Mouse (Mus musculus) cerebellum, postnatal 36 days (tissue): ENCODE measurements at regions not wholly inside any gene's neighbourhood (a gene's known extent, or its start where the extent isn't known, plus 50 kb on each side); places are given as distances from the start of the nearest gene placed in this dataset.
A peak's percentile ranks its signal among the peaks of the same experiment; 100 is the strongest.

Experiments used
- DNase-seq, 2 experiments: peaks; one replicate each; pipeline ENCODE4 v3.0.0; 2021 to 2022; ENCODE audit warnings: mixed read lengths in 2 of 2

DNA sequence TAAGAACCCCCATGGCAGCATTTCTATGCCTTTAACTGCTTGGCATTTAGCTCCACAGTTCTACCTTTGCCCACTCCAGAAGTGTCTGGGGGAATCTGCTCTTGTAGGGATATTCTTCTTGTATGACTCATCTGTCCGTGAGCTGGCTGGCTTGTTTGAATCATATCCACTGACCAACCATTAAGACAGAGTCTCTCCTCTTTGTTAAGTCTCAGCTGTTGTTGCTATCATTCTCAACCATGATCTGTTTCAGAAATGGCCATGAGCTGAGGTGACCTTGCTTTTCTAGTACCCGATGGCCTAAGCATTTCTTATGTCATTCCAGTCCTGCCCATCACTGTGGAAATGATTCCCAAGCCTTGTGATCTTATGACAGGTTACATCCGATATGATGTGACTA lies 161.8 kb downstream of the 4930564D02Rik start:
- no peak for DNase-seq

DNA sequence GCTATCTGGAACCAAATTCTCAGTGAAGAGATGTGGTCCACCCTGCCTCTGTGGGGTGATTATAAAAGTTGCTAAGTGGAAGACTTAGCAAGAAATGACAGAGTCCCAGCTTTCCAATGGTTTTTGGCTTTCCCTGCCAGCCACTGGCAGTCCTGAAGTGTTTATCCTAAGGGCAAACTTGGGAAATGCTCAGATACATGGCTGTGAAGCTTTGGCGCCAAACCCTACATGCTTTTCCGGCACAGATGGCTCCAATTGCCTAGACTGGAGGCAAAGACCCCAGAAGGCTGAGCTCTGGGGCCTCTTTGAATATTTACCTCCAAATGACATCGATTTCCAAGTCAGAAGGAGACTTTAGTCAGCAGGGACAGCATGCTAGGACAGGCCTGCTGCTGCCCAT lies 174.4 kb downstream of the 4930564D02Rik start:
- DNase-seq, result no peak

DNA sequence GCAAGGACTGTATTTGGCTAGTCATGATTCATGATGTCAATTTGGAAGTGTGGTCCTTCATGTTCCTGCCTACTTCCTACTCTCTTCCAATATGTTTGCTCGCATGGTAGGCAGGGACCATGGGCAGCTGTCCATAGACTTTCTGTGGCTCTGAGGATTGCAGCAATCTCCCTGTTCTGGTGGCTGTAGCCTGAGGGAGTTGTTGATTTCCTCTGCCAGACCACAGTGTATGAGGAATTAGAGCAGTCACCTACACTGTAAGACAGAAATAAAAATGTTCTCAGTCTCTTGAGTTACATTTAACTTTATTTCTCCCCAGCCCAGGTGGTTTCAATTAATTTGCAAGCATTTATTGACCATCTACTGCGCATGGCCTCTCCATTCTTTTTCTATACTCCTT lies 190.5 kb downstream of the 4930564D02Rik start:
- DNase-seq, result no peak

DNA sequence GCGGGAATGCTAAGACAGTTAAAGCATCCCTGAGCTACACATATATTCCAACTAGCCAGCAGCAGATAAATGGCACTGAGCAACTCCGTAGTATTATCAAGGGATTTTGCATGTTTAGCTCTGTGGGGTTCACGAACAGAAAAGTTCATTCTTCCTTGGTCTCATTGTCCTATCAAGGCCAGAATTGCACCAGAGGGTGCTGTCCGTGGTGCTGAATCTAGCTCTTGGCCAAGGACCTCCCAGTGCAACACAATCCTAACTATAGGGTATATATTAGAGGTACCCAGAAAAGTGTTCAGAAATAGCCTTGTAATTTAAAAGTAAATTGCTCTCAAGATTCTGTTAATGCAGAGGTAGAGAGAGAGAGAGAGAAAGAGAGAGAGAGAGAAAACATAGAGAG lies 176.9 kb upstream of the Kcnd3 start:
- DNase-seq, result no peak

DNA sequence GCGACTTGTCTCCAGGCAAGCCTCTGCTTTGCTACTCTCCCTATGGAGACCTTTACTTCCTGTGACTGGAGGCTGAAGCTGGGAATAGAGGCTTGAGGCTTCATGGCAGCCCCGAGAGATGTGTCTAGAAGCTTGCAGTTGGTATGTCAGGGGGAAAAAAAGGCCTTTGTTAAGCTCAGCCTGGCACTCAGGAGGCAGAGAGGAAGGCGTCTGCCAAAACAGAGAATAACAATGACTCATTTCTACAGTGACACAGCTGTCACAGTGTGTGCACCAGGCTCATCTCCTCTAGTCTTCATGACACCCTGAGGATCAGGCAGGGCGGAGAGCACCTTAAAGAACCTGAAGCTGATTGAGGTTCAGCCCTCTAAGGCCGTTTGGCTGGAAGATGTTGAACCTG lies 171.2 kb upstream of the Kcnd3 start:
- no peak for DNase-seq

DNA sequence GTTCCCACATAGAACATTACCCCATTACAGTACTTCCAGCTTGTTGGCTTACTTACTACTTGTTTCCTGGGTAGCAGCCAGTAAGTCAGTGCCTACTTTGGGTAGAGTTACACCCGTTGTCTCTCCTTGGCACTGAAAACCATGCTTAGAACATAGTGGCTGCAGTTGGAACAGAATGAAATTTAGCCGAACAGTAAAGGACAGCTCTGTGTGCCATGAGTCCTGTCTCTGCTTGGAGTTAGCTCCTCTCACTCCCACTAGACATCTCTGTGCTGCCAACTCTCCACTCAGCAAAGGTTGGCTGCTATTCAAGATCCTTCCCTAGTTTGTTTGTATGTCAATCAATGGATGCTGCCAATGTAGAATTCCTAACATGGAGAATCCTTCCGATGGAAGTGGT lies 170.4 kb upstream of the Kcnd3 start:
- DNase-seq, result no peak

DNA sequence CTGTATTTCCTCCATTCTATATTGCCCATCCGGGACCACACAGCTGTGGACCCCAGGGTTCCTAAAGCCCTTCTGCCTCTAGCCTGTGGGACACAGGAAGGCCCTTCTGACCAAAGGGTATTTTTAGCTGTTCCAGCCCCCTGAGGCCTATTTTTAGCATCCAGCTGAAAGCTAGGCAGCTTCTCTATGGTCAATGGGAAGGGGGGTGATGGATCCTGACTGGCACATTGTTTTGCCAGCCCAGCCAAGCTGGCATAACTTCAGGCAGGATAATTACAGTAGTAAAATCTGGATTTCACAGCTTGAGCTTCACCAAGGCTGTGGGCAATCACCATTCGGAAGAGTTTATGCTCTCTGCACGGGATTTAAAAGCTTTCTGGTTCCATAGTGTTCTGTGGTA lies 153.9 kb upstream of the Kcnd3 start:
- DNase-seq, result no peak

DNA sequence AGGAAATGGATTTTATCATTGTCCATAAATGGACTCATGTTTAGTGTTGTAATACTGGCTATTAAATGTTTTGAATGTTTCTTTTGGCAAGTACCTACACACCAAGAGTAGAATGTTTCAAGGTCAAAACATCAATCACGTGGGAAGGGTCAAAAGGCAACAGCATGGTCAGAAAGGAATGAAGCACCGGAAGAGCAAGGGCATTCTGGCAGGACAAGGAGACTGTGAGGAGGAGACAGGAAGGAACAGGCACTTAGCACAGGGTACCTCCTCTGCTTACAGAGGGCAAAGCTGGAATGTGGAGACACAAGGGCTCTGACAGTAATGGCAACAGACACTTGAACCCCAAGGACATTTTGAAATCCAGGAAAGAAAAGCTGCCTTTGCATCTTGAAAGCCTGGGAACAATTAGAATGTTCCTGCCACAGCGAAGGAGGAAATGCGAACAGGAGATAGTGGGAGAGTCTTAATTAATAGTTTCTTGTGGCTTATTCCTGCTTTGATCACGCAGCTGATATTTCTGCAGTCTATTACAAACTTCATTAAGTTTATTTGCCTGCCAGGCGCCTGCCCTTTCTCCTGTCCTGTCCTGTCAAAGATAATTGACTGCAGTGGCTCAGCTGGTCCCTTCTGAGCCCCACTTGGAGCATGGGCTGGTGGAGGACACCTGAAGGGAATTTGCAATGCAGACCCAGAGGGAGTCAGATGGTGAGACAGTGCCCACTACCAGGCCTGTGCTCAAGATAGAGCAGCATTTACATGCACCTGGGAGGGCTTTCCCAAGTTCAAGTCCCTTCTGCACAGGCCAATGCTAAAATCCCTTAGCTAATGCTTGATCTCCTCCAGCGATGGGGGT lies 151.2 kb upstream of the Kcnd3 start:
- no peak for DNase-seq

DNA sequence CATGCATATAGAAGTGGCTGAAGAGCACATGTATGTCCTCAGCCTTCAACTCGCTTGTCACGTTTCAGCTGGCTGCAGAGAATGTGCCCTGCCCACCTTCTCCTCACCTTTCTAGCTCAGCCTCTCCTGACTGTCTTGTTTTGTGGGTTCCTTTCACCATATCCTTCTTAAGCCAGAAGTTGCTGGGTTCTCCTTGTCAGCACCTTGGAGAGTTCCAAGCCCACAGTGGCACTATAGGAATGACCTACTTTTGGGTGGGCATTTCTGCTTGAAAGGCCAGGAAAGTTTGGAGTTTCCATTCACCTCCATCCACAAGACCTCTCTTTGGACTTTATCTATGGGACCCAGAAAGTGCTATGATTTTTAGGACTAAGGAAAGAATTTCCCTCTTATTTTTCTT lies 144.5 kb upstream of the Kcnd3 start:
- DNase-seq, result no peak

DNA sequence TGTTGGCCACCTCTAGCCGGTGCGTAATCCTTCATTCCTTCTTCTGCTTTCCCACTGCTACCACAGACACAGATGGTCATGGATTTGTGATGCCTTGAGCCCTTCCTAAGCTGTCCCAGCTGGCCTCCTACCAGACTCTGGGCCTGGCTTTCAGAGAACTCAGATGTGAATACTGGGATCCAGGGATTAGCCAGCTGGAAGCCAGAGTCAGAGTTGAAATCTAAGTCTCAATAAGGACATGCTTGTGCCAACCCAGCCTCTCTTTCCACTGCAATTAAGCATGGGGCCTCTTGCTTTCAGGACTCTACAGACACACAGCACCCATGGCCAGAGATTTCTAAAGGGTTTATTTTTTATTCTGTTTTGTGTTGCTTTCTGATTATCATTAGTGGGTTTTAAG lies 143.1 kb upstream of the Kcnd3 start:
- no peak for DNase-seq

DNA sequence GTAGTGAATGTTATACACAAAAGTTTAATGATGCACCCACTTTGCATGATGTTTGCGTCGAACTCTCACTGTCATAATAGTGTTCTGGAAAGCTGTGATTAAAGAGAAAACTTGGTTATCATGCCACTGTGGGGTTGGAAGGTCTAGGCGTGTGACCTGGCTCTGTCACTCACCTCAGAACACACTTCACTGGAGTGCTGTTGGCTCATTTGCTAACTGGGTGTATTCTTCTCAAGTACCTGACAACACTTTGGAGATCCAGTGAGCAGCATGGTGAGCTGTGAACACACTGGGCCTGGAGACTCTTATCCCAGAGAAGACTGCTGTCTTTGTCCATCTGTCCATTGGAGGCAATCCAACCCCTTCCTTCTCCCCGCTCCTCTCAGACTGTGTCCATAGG lies 98.9 kb upstream of the Kcnd3 start:
- no peak for DNase-seq

DNA sequence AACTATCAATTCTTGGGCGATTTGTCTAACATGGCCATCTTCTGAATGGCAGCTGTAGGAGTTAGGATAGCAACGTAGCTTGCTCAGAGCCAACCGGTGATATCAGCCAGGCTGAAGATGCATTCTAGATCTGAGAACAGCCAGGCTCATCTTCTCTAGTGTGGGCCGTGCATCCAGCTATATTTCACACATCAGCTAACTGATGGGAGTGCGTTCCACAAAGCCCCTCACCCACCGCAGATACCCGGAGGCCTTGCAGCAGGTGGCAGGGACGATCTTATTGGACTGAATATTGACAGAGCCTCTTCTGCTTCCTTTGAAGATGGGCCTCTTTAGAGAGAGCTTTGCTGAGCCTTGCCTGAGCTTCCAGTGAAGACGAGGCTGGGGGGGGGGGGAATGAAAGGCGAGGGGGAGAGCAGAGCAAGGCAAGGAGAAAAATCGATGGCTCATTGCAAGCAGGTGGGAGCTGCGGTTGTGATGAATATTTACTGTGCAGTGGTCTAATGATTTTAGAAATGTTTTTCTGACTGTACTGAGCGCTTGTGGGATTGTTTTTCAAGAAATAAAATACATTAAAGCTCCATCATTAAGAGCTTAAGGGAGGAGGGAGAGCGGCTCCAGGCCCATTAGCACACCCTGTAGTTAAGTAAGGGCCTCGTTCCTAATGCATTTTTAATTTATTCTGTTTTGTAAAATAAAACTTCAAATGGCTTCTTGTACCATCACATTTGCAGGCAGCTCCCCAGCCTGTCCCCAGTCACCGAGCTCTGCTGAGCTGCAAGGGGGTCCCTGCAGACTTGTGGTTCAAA lies 97.8 kb upstream of the Kcnd3 start:
- DNase-seq, result no peak

DNA sequence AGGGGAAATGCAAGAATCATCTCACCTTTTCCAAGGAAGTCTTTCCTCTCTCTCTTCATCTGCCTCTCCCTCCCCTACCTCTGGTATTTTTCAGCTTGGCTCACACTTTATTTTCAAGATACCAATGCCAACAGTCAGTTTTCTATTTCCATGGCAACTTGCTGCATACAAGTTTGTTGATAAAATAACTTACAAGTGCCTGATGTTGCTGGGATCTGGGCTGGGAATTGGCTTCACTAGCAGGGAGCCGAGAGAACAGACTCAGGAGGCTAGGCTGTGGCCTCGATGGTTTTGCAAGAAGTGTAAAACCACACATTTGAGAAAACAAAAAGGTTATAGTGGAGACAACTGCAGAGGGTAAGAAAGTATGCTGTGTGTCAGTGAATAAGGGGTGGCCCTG lies 94.6 kb upstream of the Kcnd3 start:
- DNase-seq, result no peak

DNA sequence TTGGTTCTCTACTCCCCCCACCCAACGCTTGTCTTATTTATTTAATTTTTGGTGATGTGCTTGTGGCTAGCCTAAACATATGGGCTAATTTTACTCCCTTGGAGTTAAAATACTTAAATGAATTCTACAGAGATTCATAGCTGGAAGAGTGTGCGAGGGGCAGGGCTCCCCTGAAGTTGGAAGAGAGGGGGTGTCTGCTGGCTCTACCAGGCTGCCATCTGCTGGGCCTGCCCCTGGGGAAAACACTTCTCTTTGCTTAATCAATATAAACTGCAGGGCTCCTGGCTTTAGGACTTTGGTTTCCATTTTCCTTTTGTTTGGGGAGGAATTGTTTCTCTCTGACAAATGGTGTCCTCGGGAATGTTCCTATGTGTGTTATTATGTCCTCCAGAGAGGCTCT lies 92.5 kb upstream of the Kcnd3 start:
- DNase-seq, result no peak

DNA sequence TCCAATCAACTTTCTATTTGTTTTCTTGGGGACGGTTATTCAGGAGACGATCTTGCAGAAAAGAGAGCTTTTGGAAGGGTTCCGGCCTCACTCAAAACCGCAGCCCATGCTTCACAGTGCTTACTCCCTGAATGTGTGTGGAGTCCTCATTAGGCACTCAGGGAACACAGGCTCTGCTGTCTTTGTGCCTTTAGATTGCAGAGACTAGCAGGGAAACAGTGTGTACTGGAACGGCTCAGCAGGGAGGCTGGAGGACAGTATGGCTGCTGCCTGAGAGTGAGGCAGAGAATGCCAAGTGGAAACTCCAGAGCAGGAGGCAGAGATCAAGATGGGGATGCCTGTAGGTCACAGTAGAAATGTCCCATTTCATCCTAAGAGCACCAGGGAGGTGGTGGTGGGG lies 87.4 kb upstream of the Kcnd3 start:
- DNase-seq, result peak; percentile 30 to 52

DNA sequence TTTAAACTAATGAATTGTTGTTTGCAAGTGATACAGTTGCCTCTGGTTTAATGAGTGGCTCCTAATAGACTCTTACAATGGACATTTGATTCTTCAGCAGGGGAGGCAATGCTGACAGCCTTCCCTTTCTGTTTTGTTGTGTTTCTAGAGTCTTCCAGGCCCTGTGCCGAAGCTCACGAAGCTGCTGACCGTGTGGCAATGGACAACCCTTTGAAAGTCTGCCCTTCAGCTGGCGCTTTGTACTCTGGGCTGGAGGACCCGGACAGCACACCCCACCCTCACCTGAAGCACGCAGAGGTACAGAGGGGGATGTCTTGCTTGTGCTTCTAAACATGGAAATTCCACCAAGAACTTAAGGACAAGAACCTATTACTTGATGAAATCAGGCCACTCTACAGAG lies 85.3 kb upstream of the Kcnd3 start:
- DNase-seq, result no peak

DNA sequence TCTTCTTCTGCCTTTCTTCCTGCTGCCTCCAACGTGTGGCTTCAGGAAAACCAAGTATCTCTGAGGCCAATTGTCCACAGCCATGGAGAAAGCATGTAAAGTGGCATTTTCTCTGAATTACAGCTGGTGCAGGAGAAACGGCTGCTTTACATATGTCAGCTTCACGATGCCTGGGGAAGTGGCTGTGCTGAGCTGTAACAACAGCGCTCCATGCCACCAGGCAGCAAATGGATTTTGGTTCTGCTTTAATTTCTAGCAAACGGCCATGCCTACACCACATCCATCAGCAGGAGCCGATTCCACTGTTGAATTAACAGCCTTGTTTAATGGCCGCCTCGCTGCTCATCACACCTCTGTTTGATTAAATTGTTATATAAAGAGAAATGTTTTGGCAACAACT lies 84.2 kb upstream of the Kcnd3 start:
- no peak for DNase-seq

DNA sequence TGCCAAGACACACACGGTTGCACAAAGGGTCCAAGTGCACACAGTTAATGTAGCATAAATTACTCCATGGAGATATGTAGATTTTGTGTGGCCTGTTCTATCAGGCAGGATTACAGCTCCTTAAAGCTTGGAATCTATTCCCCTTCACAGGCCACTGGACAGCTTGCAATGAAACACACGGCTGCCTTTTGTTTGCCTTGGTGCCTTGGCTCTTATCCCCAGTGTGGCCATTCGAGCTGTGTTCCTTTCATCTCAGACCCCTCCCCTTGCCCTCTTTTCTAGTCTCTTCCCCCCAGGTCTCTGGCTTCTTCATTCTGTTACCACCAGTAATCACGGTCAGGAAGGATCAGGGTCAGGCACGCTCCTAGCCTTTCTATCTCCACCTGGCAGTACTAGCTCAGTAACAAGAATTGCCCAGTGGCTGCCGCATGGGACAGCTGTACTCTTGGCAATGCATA lies 79.7 kb upstream of the Kcnd3 start:
- peak in 1 of 2 experiments; percentile 6 for DNase-seq

DNA sequence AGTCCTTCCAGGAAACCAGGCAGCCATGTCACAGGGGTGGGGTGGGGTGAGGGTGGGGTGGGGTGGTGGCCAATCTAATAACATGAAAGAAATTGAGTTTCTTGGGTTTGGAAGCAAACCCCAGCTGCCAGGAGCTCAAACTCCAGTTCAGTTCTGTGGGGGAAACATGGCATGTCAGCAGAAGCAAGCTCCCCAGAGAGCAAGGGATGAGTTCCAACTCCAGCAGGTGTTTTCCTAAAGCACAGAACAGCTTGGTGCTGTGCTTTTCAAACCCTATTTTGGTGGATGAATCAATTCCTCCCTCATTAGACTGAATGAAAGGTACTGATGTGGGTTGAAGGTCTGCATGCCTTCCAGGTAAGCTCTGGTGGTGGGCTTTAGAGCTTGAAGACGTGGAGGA lies 77.8 kb upstream of the Kcnd3 start:
- DNase-seq, result no peak

DNA sequence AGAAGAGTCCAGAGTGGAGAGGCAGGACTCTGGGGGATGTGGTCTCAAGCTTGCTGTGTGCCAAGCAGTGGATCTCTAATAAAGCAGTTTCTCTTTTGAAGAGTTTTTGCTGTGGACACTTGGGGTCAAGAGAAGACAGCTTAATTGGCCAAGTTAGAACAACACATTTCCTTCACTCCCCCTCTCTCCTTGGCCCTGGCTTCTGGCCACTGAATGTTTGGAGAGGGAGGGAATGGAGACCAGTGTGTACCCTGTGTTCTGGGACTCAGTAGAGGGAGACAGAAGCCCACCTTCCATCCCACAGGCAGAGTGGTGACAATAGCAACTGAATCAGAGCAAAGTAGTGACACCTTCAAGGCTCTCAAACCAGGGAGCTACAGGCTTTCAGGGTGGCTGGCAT lies 77.3 kb upstream of the Kcnd3 start:
- no peak for DNase-seq

DNA sequence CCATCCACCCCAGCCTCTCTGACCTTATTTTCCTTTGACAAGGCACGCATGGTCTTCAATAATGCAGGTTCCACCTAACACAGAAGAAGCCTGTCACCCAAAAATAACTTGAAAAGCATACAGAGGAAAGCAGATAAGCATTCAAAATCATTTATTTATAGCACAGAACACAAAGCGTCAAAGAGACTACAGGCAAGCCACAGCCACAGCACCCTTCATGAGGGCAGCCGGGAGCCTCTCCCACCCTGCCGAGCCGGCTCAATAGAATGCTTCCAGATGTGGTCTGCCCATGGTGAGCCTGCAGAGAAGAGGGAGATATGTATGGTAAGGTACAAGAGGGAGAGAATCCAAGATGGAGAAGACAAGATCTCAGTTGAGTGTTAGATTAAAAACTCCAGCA lies 76.7 kb upstream of the Kcnd3 start:
- DNase-seq, result no peak

DNA sequence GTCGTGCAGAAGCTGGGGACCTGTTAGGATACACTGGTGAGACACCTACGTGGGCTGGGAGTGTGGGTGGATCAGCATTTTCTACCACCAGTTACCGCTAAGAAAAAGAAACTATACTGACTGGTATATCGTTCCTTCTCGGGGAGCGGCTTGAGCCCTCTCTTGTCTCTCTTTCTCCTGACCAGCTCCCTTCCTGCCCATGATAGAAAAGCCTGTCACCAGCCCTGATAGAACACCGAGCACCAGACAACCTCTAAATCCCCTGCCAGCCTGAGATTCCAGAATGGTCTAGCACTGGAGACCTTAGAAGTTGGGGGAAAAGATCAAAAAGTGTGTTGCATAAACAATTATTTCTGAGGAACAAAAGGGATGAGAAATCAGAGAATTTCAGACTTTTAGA lies 76.3 kb upstream of the Kcnd3 start:
- DNase-seq, result no peak

DNA sequence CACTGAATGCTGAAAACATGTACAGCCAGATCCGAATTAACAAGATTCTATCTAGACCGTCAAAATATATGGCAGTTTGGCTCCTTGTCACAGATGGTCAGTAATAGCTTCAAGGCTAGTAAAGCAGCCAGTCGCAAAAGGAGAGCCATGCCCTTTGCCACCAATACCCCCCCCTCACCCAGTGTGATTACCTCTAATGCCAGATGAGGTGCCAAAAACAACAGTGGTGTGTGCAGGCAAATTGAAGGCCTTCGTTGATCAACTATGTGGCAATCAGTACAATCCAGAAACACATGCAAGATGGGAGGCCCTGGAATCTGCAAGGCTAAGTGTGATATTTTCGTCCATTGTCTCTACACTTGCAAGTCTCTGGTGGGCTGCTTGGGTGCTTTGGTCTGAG lies 75.8 kb upstream of the Kcnd3 start:
- no peak for DNase-seq

DNA sequence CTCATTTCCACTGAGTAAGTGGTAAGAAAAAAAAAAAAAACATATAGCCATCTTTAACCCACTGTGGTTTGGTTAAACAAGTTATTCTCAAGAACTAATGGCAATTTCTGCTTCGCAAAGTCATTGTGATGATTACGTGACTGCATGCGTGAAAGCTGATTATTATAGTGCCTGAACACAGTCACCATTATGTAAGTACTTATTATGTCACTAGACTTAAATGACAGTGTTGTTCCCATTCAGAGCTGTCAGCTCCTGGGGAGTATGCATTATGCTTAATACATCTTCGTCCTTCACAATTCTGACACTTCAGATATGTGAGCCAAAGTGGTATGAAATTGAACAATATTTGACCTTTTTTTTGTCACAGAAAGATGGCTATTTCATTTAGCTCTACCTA lies 71.3 kb upstream of the Kcnd3 start:
- DNase-seq, result no peak
